Mouse (Mus musculus): ENCODE measurements around the gene Zfhx3. TPM values are rescaled to one million over a fixed set of nuclear protein-coding genes. Genes with fewer than 3 reads are reported as not detected.

The Zfhx3 gene
- polyA plus RNA-seq, 1 experiment from 2014 or later, result 8.4 TPM

DNA sequence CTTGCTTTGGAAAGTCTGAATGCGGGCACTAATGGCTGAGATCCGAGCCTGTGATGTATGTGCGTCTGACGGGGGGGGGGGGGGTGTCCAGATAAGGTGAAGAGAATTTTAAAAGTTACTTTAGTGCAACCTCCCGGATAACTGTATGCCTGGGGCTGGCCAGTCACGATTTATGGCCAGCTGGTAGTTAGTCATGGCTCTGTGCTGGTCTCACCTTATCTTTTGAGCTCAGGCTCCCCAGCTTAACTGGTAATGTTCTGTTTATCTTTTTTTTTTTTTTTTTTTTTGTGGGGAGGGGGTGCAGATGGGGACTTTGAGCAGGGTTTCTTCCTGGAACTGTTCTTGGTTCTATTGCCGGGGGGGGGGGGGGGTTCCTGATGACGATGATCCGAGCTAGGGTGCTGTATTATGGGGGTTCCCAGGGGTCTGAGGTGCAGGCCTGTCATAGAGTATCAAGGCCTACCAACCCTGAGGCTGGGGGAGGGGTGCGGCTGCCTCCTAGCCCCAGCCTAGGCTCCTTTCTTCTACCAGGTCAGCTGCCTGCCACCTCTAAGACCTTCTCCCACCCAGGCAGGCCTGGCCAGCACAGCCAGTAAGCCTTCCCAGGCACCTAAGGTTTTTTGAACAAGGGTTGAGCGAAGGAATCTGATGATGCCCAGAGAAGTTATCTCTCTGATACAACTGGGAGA, 782.5 kb downstream of the Zfhx3 start:
- Histone ChIP-seq H3K9me3 (replicated peaks; ENCODE audit: control insufficient read depth, low read length) (no peaks in the 10 kb centered on the region), H3K27me3 (ENCODE audit: control insufficient read depth, insufficient read depth, low read length) (no peaks in the 10 kb centered on the region), H3K4me3 (ENCODE audit: low read depth, low read length) (no peak overlapping the region), H3K36me3 (ENCODE audit: control insufficient read depth, insufficient read depth, low read length) (no peaks in the 10 kb centered on the region), H3K4me1 (ENCODE audit: control insufficient read depth, insufficient read depth, low read length) (peaks cover 60% of the 10 kb centered on the region), H3K4me2 (peak overlapping the region; percentile 8; the same call in 1 of the 2 replicates), H3K9ac (ENCODE audit: low read depth, low read length) (peak overlapping the region; percentile 36; the same call in 1 of the 2 replicates), H3K27ac (ENCODE audit: low read depth, low read length) (no peak overlapping the region)
- 0 out of 2 replicates have a peak, but pooled peaks have one; percentile 31 for ATAC-seq (replicated peaks; ENCODE audit: insufficient number of reproducible peaks, low FRiP score, low TSS enrichment)
- WGBS (ENCODE audit: insufficient replicate concordance), result 22% methylated on average over 11 of the region's 11 CpGs

DNA sequence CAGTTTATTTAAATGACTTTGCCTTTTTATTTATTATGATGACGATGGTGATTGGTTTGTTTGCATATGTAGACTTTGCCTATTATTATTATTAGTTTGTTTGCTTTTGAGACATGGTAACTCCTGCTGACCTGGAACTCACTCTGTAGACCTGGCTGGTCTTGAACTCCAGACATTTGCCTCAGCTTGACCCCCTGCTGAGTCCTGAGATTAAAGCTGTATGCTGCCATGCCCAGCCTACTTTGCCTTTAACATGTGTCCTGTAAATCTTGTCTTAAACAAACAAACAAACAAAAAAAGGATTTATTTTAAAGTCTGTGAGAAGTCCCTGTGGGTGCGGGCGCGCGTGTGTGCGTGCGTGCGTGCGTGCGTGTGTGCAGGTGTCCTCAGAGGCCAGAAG, 783.2 kb downstream of the Zfhx3 start:
- no peak overlapping the region for H3K9ac ChIP-seq (ENCODE audit: low read depth, low read length)
- 68% methylated on average over 10 of the region's 10 CpGs for WGBS (ENCODE audit: insufficient replicate concordance)
- no peak overlapping the region for H3K4me3 ChIP-seq (ENCODE audit: low read depth, low read length)
- H3K27ac ChIP-seq (ENCODE audit: low read depth, low read length), result no peak overlapping the region
- H3K4me1 ChIP-seq (ENCODE audit: control insufficient read depth, insufficient read depth, low read length), result peaks cover 61% of the 10 kb centered on the region
- H3K4me2 ChIP-seq, result no peak overlapping the region
- H3K36me3 ChIP-seq (ENCODE audit: control insufficient read depth, insufficient read depth, low read length), result no peaks in the 10 kb centered on the region
- no peaks in the 10 kb centered on the region for H3K9me3 ChIP-seq (replicated peaks; ENCODE audit: control insufficient read depth, low read length)
- no peak for ATAC-seq (replicated peaks; ENCODE audit: insufficient number of reproducible peaks, low FRiP score, low TSS enrichment)
- H3K27me3 ChIP-seq (ENCODE audit: control insufficient read depth, insufficient read depth, low read length), result no peaks in the 10 kb centered on the region

- Histone ChIP-seq H3K9ac (ENCODE audit: low read depth, low read length) (no peak overlapping the region), H3K36me3 (ENCODE audit: control insufficient read depth, insufficient read depth, low read length) (no peaks in the 10 kb centered on the region), H3K9me3 (replicated peaks; ENCODE audit: control insufficient read depth, low read length) (no peaks in the 10 kb centered on the region), H3K27ac (ENCODE audit: low read depth, low read length) (no peak overlapping the region), H3K4me1 (ENCODE audit: control insufficient read depth, insufficient read depth, low read length) (peaks cover 61% of the 10 kb centered on the region), H3K4me3 (ENCODE audit: low read depth, low read length) (no peak overlapping the region), H3K27me3 (ENCODE audit: control insufficient read depth, insufficient read depth, low read length) (no peaks in the 10 kb centered on the region), H3K4me2 (peak overlapping the region; percentile 40)
- ATAC-seq (replicated peaks; ENCODE audit: insufficient number of reproducible peaks, low FRiP score, low TSS enrichment), result no peak
- WGBS (ENCODE audit: insufficient replicate concordance), result 19% methylated on average over 12 of the region's 12 CpGs
Measured at GRCm38 (mm10) chr8:108726541-108727241, 784.2 kb downstream of the Zfhx3 start.

DNA sequence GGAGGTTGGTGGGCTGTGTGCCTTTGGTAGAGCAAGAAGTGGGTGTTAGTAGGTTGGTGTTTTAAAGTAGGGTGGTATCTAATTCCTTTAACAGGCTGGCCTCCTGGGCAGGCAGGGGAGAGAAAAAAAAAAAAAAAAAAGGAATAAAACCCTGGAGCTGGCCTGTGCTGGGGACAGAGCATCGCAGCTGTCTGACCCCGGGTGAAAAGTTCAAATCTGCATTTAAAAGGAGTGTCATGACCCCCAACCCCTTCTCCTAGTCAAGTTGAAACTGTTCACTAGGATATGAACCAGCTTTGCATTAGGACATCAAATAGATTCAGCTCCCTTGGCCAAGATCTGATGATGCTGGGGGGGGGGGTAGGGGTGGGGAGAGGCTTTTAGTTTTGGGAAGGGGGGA, 786.7 kb downstream of the Zfhx3 start:
- Histone ChIP-seq H3K9ac (ENCODE audit: low read depth, low read length) (no peak overlapping the region), H3K4me3 (ENCODE audit: low read depth, low read length) (no peak overlapping the region), H3K27ac (ENCODE audit: low read depth, low read length) (no peak overlapping the region), H3K4me1 (ENCODE audit: control insufficient read depth, insufficient read depth, low read length) (peaks cover 52% of the 10 kb centered on the region), H3K4me2 (no peak overlapping the region), H3K9me3 (replicated peaks; ENCODE audit: control insufficient read depth, low read length) (no peaks in the 10 kb centered on the region), H3K36me3 (ENCODE audit: control insufficient read depth, insufficient read depth, low read length) (no peaks in the 10 kb centered on the region), H3K27me3 (ENCODE audit: control insufficient read depth, insufficient read depth, low read length) (no peaks in the 10 kb centered on the region)
- no peak for ATAC-seq (replicated peaks; ENCODE audit: insufficient number of reproducible peaks, low FRiP score, low TSS enrichment)
- WGBS (ENCODE audit: insufficient replicate concordance), result 18% methylated on average over 2 of the region's 2 CpGs

GRCm38 (mm10) chr8:108729667-108730329, 787.4 kb downstream of the Zfhx3 start:
- H3K9me3 ChIP-seq (replicated peaks; ENCODE audit: control insufficient read depth, low read length), result no peaks in the 10 kb centered on the region
- no peak for ATAC-seq (replicated peaks; ENCODE audit: insufficient number of reproducible peaks, low FRiP score, low TSS enrichment)
- H3K27me3 ChIP-seq (ENCODE audit: control insufficient read depth, insufficient read depth, low read length), result no peaks in the 10 kb centered on the region
- H3K4me1 ChIP-seq (ENCODE audit: control insufficient read depth, insufficient read depth, low read length), result peaks cover 46% of the 10 kb centered on the region
- H3K36me3 ChIP-seq (ENCODE audit: control insufficient read depth, insufficient read depth, low read length), result no peaks in the 10 kb centered on the region
- H3K27ac ChIP-seq (ENCODE audit: low read depth, low read length), result no peak overlapping the region
- H3K4me3 ChIP-seq (ENCODE audit: low read depth, low read length), result no peak overlapping the region
- 24% methylated on average over 12 of the region's 12 CpGs for WGBS (ENCODE audit: insufficient replicate concordance)
- no peak overlapping the region for H3K4me2 ChIP-seq
- H3K9ac ChIP-seq (ENCODE audit: low read depth, low read length), result no peak overlapping the region

DNA sequence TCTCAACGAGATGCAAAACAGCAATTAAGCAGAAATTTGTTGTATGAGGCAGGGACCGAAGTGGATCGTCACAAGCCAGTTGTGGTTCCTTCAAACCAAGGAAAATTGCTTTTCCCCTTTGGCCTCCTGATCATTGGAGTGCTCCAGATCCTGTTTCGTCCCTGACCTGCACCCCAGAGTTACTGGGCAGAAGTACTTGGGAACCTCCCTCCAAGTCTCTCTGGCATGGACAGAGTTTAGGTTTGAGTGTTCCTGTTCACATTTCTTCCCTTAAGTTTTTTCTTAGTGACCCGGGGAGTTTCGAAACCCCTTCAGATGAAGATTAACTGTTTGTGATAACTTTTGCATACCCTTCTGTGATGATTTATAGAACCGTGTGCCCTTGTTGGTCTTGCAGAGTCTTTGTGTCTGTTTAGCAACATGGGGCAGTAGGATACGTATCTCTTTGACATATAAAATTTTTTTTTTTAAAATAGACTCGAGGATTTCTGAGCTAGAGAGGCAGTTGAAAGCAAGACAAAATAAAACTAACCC, 788.5 kb downstream of the Zfhx3 start:
- peaks cover 34% of the 10 kb centered on the region for H3K4me1 ChIP-seq (ENCODE audit: control insufficient read depth, insufficient read depth, low read length)
- no peak for ATAC-seq (replicated peaks; ENCODE audit: insufficient number of reproducible peaks, low FRiP score, low TSS enrichment)

DNA sequence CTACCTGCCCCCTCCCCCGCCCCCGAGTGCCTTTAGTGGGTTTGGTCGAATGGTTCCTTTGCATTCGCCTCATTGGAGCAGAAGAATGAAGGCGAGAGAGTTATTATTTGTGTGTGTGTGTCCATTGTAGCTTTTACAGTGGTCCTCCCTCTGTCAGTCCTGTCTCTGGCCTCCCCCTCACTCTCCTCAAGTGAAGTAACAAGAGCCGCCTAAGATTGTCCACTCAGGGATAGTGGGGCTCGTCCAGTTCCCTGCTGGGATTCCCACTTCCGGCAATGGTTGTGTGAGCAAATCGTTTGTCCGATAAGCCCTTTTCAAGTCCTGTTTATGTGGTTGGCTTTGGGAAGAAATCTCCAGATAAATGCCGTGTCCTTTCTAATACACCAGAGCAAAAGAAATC, 790.1 kb downstream of the Zfhx3 start:
- H3K36me3 ChIP-seq (ENCODE audit: control insufficient read depth, insufficient read depth, low read length), result no peaks in the 10 kb centered on the region
- H3K27ac ChIP-seq (ENCODE audit: low read depth, low read length), result no peak overlapping the region
- no peak for ATAC-seq (replicated peaks; ENCODE audit: insufficient number of reproducible peaks, low FRiP score, low TSS enrichment)
- no peaks in the 10 kb centered on the region for H3K27me3 ChIP-seq (ENCODE audit: control insufficient read depth, insufficient read depth, low read length)
- H3K4me3 ChIP-seq (ENCODE audit: low read depth, low read length), result no peak overlapping the region
- no peak overlapping the region for H3K4me2 ChIP-seq
- H3K9ac ChIP-seq (ENCODE audit: low read depth, low read length), result no peak overlapping the region
- H3K4me1 ChIP-seq (ENCODE audit: control insufficient read depth, insufficient read depth, low read length), result peaks cover 43% of the 10 kb centered on the region
- WGBS (ENCODE audit: insufficient replicate concordance), result 32% methylated on average over 11 of the region's 11 CpGs
- no peaks in the 10 kb centered on the region for H3K9me3 ChIP-seq (replicated peaks; ENCODE audit: control insufficient read depth, low read length)

More for the DNA sequence above, 788.5 kb downstream of the Zfhx3 start:
- Histone ChIP-seq H3K4me2 (no peak overlapping the region), H3K36me3 (ENCODE audit: control insufficient read depth, insufficient read depth, low read length) (no peaks in the 10 kb centered on the region), H3K9ac (ENCODE audit: low read depth, low read length) (no peak overlapping the region), H3K9me3 (replicated peaks; ENCODE audit: control insufficient read depth, low read length) (no peaks in the 10 kb centered on the region), H3K27me3 (ENCODE audit: control insufficient read depth, insufficient read depth, low read length) (no peaks in the 10 kb centered on the region), H3K27ac (ENCODE audit: low read depth, low read length) (no peak overlapping the region), H3K4me3 (ENCODE audit: low read depth, low read length) (no peak overlapping the region)
- 55% methylated on average over 9 of the region's 9 CpGs for WGBS (ENCODE audit: insufficient replicate concordance)

DNA sequence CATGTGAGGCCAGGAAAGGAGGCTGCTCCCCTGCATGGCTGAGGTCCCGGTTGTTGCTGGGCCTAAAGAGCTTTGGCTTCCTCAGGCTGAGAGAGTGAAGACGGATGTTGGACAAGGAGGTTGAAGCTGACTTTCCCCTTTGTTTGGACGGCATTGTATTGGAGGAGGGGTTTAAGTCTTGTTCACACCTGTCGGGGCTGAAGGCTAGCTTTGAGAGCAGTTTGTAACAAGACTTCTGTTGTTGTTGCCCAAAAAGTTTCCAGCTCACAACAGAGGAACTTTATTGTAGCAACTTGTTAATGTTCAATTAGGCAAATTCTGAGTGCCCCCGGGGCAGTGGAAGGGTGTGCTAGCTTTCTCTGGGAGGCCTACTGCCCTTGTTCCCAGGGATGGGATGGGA, 790.9 kb downstream of the Zfhx3 start:
- ATAC-seq (replicated peaks; ENCODE audit: insufficient number of reproducible peaks, low FRiP score, low TSS enrichment), result no peak
- Histone ChIP-seq H3K9ac (ENCODE audit: low read depth, low read length) (no peak overlapping the region), H3K27ac (ENCODE audit: low read depth, low read length) (no peak overlapping the region), H3K27me3 (ENCODE audit: control insufficient read depth, insufficient read depth, low read length) (no peaks in the 10 kb centered on the region), H3K9me3 (replicated peaks; ENCODE audit: control insufficient read depth, low read length) (no peaks in the 10 kb centered on the region), H3K36me3 (ENCODE audit: control insufficient read depth, insufficient read depth, low read length) (no peaks in the 10 kb centered on the region), H3K4me3 (ENCODE audit: low read depth, low read length) (no peak overlapping the region), H3K4me2 (no peak overlapping the region), H3K4me1 (ENCODE audit: control insufficient read depth, insufficient read depth, low read length) (peaks cover 48% of the 10 kb centered on the region)
- 69% methylated on average over 5 of the region's 5 CpGs for WGBS (ENCODE audit: insufficient replicate concordance)
